Mouse (Mus musculus) retina, postnatal 1 day (tissue): ENCODE data around the gene Zfp3.
"Not testable (repeated sequence)": the region's sequence is repeated elsewhere in the genome, so short reads cannot be mapped to it uniquely, and the experiment has no call there.

Experiments used
- DNase-seq: peaks from one replicate; pipeline ENCODE4 v3.0.0-alpha.2; 2012

Zfp3 gene

DNA sequence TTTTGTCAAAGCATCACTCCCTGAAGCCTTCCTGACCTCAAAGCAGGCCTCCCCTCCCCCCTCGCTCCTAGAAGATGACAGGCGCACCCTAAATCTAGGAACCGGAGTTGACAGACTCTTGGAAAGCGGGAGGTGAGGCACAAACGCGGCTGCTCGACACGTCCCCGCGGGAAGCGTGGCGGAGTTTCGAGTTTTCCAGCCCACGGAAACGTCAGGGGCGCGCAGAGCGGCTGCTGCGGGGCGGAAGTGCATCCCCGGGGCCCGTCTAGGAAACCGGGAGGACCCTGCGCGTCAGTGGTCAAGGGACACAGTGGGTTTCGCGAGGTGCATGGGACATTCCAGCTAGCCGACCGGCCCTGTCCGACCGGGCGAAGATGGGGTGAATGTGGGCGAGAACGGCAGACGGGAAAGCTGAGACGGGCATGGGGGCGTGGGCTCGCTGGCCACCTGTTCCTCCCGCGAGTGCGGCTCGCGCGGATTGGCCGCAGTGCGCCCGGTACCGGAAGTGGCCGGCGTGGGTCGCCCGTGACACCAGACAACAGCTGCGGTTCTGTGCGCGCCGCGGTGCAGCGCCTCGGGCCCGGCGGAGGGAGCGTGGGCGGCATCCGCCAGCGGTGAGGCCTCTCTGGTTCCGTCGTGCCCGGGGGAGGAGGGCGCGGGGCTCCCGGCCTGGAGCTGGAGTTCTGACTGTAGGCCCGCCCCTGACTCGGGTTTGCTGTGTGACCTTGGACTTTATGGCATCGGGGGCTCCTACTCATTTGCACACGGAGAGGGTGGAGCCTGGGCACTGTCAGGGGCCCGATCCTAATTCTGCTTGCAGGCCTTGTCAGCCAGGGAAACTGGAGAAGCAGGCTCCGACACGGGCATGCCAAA lies at the start of gene Zfp3:
Gene Zfp3 (plus strand): TSS at position 274 of the 873 bp plus-strand sequence.
- DNase-seq, result peak; percentile 89

DNA sequence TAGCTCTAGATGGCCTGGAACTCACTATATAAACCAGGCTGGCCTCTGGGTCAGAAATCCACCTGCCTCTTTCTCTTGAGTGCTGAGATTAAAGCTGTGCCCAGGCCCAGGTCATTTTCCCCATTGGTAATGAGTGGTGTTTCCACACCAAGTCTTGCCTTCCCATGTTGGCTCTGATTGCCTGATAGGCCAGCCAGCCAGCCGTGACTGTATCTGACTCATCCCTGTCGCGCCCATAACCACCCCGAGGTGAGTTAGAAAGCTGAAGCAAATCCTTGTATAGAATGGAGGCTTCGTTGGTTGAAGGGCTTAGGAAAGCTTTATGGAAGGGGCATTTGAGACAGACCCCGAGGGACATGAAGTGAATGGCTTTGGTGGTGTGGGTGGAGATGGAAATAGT lies 48.2 kb upstream of the Zfp3 start:
- no peak for DNase-seq

DNA sequence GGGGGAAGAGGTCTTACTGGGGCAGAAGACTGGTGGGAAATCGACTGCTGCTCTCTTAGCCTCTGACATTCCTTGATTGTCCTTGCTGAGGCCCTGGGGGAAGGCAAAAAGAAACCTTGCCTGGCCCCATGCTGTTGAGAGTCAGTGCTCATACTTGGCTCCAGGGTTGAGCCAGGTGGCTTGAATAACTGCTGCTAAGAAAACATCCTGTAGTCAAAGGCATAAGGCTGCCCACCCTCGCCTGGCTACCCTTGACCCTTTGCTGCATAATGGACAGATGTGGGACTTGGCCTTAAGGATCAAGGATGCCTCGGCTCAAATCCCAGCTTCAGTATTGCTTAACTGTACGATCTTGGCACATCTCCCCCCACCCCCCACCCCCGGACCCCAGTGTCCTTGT lies 45.5 kb upstream of the Zfp3 start:
- no peak for DNase-seq

DNA sequence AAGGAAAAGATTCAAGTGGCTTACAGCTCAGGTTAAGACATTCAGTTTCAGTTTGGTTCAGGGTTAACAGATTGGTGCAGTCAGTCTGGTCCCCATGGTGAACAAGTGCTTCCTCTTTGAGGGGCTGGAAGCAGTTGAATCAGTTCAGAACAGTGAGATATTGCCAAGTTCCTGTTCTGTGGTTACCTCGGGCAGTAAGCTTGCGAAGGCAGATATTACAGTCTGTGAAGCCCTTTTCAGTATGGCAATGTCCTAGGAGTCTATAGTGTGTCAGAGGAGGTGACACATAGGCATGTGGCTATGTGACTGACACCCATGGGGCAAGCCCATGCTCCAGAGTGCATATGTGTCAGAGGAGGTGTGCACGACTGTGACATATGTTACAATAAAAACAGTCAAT lies 43.4 kb upstream of the Zfp3 start:
- no peak for DNase-seq

DNA sequence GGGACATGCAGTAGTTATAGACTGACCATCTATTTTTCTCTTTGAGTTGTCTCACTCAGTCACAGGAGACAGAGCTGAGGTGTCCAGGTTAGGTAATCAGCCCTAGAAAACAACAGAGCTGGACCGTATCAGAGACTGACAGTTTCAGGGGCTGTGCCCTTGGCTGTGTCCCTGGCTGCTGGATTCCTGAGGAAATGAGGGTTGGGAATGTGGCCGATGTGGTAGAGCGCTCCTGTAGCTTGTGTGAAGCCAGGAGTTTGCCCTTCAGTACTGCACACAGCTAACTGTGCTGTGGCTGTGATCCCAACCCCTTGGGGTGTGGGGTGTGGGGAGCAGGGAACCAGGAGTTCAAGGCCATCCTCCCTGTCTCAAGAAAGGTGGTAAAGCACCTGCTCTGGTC lies 42.9 kb upstream of the Zfp3 start:
- DNase-seq, result no peak

DNA sequence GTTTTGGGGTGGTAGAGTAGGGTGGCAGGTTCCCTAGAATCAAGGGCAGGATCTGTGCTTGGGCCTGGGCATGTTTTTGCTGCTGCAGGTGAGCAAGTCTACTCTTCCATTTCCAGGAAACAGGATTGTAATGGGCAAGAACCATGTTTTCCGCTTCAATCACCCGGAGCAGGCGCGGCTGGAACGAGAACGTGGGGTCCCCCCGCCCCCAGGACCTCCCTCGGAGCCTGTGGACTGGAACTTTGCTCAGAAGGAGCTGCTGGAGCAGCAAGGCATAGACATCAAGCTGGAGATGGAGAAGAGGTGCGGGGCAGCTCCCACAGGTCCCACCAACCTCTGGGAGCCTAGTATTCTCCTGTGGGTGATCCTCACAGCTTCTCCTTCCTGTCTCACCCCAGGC lies 39.3 kb upstream of the Zfp3 start:
- no peak for DNase-seq

DNA sequence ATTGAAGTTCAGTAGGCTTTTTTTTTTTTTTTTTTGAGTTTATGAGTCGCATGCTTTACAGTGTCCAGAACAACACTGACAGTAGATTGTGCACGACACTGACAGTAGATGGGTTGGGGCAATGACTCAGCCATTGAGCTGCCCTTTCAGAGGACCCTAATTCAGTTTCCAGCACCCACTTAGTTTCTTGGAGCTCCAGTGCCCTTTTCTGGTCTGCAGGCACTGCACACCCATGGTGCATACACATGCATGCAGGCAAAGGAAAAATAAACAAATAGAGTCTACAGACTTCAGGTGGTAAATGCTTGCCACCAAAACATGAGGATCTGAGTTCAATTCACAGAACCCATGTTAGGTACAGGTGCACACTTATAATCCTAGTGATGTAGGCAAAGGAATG lies 37.4 kb upstream of the Zfp3 start:
- no peak for DNase-seq

DNA sequence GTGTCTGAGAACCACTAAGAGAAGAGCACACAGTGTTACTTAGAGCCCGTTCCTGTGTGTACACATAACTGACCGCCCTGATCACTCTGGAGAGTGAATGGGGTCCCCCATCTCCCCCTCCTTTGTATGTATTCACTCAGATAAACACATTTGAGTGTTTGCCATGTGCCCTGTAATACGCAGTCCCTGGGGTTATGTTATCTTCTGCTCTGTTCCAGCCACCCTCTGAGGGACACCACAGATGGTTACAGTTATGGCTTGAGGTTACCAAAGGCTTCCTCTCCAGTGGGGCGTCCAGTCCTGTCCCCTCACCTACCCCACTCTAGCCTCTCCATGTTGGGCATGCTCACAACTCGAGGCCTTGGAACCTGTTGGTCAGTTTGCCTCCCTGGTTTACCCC lies 36.6 kb upstream of the Zfp3 start:
- DNase-seq, result no peak

DNA sequence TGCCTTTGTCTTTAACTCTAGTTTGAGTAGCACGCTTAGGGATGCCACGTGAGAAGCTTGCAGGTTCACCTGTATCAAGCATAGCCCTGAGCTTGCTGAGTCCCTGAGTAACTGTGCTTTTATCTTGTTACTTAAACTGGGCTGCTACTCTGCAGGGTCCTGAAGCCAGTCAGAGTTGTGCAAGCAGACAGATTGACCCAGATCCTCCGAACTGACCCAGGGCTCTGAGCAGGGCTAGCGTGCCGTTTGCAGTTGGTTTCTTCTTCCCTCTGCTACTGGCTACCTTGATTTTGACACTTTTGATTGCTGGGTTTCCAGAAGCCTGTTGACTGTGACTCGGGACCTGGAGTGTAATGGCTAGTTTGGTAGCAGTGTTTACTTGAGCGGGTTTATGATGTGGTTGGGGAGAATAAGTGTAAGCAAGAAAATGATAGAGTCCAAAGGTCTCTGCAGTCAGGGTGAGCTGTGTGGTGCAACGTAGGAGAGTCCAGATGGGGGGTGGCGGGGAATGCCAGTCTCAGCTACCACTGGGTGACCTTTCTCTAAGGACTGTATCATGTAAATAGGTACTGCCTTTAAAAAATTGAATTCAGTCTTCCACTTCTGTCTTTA lies 33.5 kb upstream of the Zfp3 start:
- DNase-seq, result no peak

DNA sequence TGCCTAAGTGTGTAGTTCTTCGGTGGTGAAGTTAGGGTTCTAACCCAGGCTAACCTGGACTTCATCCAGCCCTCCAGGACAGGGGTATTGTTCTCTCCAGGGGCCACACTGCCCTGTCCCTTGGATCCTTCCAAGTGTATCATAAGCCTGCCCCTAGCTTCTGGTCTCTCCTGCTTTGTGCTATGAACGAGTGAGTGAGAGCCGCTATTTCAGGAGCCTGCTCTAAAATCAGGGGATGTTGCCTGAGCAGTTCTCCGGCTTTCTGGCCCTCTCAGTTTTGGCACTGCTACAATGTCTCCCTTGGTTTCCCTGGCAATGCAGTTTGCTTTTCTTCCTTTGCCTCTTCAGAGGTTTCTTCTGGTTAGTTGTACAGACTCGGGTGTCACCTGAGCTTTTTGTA lies 32.8 kb upstream of the Zfp3 start:
- DNase-seq, result no peak

DNA sequence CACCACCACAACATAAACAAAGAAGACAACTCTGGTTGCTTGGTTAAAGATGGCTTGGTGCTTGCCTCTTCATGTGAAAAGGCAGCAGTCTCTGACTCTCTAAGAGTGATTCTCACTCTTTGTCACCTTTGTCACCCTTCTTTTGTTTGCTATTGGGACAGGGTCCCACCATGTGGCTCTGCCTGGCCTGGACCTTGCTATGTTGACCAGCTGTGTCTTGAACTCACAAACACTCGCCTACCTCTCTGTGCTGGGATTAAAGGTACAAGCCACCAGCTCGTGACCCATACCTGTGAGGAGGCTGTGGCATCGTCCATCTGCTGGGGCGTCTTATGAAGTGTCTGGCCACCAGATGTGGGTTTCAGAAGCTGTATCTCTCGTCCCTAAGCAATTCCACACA lies 30.8 kb upstream of the Zfp3 start:
- no peak for DNase-seq

DNA sequence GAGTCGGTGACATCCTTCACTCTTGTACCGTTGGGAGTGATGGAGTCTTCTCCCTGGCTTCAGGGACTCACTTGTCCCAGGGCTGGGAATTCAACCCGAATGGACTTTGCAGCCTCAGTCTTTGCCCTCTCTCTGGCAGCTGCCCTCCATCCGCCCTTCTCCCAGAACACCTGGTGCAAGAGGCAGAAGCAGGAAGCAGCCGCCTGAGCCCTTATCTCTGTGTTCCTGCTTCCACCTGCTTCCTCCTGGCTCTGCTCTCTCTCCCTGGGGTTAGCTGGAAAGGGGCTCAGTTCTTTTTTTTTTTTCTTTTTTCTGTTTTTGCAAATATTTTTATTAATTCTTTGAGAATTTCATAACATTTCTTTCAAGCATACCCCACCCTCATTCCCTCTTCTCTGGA lies 26.3 kb upstream of the Zfp3 start:
- no peak for DNase-seq

DNA sequence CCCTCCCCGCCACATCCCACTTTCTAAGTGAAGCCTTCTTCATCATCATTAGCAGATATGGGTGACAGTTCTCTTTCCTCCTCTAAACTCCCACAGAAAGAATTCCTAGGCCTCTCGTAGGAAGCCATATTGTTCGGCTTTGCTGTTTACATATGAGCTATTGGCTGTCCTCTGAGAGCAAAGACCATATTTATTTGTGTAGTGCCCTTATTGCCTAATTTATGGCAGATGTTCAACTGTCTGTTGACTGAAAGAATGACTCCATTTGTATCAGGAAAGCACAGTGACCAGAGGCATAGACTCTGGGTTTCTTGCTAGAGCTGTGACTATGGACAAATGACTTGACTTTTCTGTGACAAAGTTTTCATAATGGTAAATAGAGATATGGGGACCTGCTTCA lies 22.4 kb upstream of the Zfp3 start:
- DNase-seq, result no peak

DNA sequence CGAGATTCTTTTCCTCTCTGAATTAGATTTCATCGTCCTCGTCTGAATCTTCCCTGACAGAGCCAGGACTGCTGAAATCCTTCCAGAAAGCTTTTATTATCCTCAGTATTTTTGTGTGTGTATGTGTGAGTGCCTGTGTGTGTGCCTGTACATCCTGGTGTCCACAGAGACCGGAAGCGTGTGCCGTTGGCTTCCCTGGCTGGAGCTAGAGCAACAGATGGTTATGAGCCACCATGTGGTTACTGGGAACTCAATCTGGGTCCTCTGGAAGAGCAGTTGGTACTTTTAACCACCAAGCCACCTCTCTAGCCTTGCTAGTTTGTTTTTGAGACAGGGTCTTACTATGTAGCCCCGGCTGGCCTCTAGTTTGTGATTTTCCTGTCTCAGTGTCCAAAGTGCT lies 21.9 kb upstream of the Zfp3 start:
- no peak for DNase-seq

DNA sequence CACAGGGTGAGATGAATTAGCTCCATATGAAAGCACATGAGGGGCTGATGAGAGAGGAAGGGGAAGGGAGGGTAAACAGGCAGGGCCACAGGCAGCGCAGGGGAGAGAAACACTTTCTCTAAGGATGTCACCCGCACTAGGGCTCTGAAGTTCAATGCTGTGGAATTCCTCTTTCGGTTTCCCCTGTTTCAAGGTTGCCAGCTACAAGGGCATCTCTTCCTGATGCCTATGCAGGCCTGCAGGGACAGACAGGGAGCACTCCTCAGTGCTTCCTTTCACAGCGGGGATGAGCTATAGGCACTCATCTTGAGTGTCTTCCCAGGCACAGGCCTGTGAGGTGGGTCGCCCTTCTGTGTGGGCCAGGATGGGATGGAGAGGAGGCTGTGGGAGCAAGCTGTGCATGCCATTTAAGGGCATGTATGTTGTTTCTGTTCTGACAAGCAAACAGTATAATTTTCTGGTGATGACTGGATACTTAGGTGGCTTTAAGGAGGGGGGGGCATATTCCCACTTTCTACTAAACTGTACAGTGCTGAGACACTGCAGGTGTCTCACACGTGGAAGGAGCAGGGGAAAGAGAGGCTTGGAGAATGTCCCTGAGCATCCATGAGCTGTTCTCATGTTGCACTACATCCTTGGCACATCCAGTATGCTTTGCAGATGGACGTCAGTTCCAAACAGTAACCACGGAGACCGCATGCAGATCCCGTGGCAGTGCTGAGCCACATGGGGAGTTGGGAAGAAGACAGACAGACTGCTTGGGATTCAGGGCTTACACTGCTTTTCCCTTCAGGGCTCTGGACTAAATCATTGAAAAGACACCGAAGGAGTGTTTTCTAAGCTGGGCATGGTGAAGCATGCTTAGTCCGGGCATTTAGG lies 21.2 kb upstream of the Zfp3 start:
- no peak for DNase-seq

DNA sequence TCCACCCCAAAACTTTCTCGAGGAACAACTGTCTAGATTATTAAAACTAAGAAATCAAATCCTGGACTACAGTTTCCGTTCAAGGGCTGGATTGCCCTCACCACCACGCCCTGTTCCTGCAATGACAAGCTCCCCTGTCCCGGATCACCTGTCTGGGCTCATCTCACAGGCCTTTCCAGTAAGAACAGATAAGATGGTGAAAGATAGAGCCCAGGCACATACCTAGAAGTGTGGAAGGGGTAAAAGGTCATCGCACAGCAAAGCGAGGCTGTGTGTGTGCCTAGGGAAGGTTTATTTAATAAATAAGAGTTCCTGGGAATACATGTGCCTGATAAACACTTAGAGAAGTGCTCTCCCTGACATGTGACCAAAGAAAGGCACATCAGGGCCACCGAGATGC lies 18.4 kb upstream of the Zfp3 start:
- DNase-seq, result no peak

DNA sequence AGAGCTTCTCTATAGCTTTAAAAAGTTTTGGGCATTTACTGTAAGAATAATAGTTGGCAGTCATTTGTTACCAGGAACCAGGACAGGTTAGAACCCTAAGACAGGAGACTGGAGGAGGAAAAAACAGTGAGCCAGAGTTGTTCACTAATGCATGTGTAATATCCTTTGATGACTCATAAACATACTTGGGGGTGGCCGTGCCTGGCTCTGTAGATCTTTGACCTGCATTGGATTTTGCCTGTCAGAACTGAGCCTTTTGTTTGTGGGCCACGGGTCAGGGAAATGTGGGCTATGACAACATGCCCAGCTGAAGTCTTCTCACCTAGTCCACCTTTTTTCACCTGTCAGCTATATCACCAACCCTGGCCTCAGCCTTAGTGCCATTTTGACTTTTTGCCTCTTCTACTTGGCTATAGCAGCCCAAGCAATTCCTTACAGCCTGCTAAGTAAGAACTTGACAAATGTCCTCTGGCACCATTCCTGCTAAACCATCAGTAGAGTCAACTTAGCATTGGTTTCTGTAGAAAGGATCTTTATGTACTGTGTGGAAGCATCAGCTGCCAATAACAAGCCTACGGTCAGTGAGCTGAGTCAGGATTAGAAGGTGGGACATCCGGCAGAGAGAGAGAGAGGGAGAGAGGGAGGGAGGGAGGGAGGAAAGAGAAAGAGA lies 16.0 kb upstream of the Zfp3 start:
- no peak for DNase-seq

DNA sequence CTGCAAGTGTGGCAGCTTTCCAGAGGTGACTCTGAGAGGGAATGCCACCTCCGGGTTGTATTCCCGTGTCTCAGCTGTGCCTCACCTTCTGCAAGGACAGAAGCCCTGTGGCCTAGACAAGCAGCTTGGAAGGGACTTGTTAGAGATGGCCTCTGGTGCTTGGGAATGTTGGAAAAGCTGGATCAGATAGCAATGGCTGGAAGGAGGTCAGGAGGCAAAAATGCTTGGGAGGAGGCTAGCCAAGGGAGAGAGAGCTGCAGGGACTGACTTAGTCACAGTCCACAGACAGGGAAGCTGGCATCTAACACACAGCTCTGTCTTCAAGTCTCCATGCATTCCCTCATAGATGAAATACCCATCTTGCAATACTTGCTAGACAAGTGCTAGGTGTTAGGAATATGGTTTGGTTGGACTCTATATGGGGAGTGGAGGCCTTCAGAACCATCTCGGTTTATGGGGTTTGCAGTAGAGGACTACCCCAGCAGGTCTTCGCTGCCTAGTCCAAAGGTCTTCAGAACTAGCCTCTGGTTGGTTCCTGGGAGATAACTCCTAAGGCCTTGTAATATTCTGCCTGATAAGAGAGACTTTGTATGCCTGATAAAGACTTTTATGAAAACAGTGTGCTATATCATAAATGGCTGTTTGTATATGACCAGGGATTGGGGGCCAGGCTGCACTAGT lies 11.5 kb upstream of the Zfp3 start:
- DNase-seq, result no peak

DNA sequence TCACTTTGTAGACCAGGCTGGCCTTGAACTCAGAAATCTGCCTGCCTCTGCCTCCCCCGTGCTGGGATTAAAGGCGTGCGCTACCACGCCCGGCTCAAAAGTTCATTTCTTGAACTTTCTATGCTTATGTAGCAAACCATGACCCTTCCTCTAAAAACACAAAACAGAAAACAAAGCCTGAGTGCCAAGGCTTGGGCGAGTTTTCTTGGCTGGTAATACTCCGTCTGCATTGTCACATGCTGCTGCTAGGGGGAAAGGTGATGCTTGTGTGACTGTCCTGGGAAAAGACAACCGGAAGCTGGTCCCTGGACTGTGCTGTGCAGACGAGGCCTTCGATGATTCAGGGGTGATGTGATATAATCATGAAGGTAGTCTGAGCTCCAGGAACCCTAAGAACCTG lies 10.9 kb upstream of the Zfp3 start:
- no peak for DNase-seq

DNA sequence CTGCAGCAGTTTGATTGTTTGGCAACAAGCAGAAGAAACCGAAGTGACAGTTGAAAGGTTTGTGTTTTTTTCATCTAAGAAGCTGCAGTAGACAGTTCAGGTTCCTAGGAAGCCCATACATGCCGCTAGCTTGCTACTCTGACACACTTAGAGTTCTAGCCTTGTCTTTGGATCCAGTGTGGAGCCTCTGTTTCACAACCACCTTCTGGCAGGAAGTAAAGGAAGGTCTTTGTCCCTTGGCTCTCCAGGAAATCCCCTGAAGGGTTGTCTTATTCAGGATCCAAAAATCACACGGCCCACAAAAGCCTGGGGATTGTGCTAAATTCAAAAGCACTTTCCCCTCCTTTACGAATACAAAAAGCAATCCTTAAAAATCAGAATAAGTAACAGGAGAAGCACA lies 9.5 kb upstream of the Zfp3 start:
- no peak for DNase-seq

DNA sequence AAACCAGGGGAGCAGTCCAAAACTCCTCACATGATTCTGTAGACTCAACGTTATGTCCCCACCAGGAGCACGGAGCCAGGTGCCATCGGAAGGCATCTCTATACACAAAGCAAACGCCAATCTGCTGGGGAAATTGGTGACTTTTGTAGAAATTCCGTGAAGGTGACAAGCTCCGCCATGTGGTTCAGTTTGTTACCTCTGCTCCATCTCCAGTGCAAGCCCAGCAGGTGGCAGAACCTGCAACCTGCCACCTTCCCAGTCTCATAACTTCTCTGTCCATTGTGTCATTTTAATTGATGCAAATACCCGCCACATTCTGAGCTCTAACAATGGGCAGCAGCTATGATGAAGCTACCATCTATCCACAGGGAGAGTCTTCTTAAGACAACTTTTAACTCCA lies 9.1 kb upstream of the Zfp3 start:
- DNase-seq, result no peak

DNA sequence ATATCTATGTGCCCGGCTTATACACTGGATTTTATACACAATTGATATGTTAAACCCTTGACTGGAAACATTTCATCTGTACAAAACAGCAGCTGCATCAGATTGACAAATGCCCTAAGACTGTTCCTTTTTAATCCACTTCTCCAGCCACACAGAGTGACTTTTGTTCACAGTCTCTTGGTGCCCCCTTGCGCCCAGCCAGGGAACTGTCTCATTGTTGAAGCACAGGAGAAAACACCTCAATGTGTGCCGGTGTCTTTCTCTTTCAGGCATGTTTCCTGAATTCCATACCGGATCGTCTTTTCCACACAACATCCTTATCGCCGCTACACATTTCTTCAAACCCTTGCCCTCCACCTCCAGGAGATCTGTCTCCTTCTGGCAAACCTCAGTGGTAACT lies 8.4 kb upstream of the Zfp3 start:
- DNase-seq, result peak; percentile 83

DNA sequence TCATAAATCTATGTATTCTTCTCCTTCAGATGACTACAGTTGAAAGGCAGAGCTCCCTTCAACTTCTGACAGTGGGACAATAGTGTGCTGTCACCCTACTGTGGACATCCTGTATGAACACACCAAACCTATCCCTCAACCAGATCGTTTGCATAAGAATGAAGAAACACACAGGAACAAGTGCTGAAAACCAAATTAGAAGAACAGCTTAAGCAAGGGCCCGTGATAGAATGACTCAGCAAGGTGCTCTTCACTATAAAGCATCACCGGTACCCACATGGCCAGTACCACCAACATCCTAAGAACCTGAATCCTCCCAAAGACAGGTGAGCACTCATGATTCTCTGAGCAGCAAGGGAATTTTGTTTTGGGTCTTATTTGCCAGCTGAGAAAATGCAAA lies 3.6 kb upstream of the Zfp3 start:
- DNase-seq, result not testable (repeated sequence)
